Mouse (Mus musculus) right cerebral cortex, postnatal 25 days (tissue): ENCODE measurements around the gene Wrnip1.
A peak's percentile ranks its signal among the peaks of the same experiment; 100 is the strongest.

Experiments used
- DNase-seq: peaks from one replicate; pipeline ENCODE4 v3.0.0; 2022

Wrnip1 gene

DNA sequence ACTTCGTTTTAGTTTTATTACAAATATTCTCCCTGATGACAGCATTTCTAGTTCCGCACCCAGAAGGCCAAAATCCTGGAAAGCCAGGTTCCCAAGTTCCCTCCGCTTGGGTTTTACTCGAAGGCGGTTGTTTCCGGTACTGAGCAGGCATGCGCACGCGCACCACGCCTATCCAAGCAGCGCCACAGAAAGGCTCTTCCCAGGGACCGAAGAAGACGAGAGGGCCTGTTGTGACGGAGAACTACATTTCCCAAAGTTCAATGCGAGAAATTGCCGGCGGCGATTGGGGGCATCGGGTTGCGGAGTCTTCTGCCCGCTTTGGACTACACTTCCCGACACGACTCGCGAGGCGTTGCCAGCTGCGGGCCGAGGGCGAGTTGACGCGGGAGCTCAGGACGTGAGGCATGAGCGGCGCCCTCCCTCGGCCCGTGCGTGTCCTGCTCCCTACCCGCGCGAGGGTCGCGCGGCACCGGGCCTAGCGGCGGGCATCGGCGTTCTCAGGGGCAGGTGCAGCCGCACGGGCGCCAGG lies at the start of gene Wrnip1:
Gene Wrnip1 (plus strand): TSS at position 346 of the 529 bp plus-strand sequence.
- DNase-seq = peak; percentile 97

DNA sequence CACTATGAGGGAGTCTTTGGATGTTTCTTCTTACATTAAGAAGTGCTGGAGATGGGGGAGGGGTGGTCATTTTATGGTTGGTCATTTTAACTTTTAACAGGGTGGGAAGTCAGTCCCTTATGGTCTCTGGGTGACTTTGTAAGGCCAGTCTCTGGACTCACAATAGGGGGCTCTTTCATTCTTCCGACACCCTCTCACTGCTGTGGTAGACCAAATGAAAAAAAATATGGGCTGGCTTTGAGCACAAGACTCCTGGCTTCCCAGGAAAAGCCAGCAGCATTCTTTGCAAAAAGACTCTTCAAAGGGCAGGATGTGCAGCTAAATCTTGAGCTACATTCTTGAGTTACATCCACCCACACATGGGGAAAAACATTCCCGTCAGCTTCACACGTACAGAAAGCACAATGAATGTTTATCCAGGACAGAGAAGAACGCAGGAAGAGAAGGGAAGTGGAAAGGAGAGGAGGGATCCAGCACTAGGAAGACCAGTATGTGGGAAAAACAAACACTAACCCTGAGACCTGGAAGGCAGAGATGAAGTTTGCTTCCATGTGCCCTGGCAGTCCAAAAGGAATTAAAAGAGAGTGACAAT lies 49.7 kb upstream of the Wrnip1 start:
- no peak for DNase-seq

DNA sequence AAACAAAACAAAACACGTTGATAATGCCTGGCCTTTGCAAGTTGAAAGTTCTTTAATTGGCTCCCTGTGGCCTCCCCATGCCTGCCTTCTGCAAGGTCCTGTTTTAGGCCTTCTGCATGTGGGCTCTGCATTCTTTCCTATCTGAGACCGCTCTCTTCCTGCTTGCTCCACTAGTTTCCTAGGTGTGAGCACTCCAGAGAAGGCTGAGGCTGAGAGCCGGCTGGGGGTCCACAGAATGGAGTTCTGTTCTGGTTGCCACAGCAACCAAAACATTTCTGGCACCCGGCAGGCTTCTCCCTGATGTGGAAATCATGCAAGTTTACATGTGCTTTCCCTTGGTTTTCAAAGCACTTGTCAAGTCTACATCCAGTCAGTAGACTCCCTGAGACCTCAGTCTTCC lies 42.8 kb upstream of the Wrnip1 start:
- no peak for DNase-seq

DNA sequence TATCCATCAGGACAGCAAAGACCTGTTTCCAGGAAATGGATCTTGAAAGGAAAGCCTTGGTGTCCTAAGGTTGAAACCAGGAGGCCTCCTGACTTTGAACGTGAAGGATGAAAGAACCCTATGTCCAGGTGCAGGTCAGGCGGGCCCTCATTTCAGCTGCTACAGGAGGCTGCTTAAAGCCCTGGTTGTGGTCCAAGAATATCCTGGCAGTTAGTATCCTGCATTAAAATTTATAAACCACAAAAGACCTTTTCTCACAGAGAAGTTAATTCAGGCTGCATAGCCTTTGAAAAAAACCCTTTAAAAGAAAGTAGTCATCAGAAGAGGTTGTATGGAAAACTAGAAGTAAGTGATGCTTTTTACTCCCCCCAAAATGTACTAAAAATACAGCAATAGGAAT lies 41.0 kb upstream of the Wrnip1 start:
- no peak for DNase-seq

DNA sequence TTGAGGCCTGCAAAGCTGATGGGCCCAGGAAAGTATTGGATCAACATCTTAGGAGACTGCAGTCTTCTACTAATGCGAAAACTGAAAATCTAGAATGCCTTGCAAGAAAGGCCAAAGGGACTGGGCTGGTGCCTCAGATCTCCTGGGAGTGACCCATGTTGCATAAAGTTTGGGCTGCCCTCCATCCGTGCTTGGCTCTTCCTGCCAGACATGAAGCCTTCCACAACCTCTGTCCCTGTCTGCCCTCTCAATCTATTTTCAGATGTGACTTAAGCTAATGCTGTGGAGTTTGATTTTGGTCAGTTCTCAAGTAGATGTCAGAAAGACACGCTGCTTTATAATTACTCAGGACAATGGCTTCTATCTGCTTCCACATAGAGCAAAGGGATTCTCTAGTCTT lies 38.7 kb upstream of the Wrnip1 start:
- DNase-seq = no peak

DNA sequence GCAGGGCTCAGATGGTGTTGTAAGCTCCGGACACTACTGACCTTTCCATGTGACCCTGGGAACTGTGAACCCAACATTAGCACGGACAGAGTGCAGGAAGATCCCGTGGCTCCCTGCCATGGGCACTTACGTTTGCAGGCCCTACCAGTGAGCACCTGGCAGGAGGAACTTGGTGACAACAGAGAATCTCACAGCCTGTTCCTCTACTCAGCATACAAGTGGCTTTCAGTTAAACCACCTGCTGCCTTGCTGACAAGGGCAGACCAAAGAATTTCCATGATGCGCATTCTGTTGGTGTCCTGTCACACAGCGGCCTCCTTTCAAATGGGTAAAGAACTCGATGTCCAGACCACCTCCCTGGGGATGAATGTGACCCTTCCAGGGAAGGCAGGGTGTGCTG lies 37.4 kb upstream of the Wrnip1 start:
- no peak for DNase-seq

DNA sequence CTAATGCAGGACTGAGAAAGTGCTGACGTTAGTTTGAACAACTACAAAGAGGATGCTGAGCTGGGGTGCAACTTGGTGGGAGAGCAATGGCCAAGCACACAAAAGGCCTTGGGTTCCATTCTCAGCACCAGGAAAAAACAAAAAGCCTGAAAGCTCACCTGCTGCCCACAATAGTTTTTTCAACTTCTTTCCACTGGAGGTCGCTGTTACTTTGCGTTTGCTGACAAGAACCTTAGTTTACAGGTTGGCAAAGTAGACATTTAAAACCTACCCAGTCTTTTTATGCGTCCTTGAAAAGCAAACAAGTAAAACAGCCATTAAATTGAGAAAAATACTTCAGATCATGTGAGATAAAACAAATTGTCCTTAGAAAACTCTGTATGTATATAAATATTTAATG lies 33.7 kb upstream of the Wrnip1 start:
- DNase-seq = no peak

DNA sequence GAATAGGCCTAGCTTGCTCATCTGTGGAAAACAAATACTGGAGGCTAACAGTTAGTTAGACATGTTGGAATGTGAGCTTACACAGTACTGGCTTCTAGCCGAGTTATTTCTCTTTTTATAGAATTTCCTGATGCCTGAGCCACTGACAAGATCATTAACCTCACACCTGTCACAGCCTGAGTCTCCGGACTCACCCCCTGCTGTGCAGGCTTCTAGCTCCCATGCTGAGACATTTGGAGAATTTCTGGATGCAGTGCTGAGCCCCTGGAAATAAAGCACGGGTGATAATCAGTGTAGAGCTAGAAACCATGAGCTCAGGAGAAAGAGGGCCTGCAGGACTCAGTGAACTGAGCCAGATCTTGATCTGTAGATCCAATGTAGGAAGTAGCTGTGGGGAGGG lies 31.9 kb upstream of the Wrnip1 start:
- DNase-seq = no peak

DNA sequence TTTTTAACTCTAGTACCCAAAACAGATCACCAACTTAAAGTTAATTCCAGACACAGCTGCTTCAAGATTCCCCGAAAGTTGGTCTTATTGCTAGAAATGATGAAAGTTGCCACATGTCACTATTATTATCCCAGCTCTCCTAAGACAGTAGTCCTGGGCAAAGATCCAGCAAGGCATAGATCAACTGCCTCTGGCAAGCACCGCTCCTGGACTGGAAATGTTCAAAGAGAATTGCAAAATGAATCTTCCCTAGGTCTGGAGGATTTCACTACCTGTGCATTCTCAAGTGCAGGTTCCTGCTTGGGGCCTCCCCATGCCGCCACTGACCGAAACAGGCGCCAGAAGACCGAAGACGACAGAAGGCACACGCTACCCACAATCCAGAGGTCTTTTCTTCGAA lies 25.9 kb upstream of the Wrnip1 start:
- no peak for DNase-seq

DNA sequence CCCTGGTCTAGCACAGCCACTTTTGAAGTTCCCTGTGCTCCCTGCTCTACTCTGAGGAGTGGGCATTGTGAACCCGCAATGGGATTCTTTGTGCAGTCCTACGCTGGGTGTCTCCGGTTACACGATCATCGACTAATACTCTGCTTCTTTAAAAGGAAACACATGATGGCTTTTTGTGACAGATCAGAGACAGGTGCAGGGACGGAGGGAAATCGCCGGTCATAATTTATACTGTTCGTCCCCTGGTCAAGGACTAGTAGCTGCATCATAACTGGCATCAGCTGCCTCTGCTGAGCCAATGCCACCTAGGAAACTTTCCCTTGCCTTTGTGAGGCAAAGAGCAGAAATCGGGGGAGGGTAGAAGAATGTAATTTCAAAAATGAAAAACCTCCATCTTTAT lies 25.5 kb upstream of the Wrnip1 start:
- DNase-seq = no peak

DNA sequence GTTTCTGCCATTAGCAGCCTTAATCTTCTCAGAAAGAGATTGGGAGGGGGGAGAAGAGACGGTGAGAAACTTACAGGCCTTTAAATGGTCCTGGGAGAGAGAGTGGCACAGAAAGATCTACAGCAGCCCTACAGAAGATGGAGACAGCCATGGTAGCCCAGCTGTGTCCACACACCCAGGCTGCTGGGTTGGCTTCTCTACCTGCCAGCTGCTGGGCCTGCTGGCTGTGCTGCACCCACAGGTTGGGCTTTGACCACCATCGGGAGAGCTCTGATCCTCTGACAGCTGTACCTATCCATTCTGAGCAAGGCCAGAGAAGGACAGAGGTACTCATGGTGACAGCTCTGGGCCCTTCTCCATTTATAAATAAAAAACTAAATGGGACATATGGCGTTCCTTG lies 23.0 kb upstream of the Wrnip1 start:
- DNase-seq = no peak

DNA sequence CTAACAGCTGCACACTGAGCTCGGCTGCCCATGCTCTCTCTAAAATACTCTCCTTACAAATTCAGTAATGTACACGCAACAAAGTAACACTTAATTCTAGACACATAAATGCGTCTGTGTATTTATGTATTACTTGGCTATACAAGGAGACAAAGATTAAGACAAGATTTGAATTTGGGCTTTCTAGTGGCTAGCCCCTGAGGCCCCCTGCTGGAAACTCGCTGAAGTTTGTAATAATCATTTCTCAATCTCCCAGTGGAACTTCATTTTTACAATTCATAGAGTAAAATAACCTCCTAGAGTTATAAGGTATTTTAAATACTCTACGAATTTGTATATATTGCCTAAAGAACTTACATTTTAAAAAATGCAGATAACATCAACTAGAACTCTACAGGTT lies 18.8 kb upstream of the Wrnip1 start:
- no peak for DNase-seq

DNA sequence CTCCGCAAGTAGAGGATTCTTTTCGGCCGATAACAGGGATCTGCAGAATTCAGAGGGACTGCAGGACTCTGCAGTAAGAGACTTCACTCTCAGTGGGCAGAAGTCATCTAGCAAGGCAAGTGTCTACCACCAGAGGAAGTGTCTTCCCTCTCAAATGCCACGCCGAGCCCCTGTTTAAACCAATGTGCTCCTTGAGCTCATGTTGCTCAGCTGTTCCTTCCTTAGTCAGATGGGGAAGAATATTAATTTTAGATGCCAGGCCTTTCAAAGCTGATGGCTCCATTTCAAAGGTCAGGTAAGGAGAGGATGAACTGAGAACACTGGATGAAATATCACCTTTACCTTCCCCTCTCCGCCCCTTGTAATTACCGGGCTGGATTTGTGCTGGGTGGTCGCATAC lies 18.0 kb upstream of the Wrnip1 start, which contains the start of gene Mylk4:
Gene Mylk4 (minus strand): TSS at position 139 of the 400 bp plus-strand sequence.
- DNase-seq = no peak

DNA sequence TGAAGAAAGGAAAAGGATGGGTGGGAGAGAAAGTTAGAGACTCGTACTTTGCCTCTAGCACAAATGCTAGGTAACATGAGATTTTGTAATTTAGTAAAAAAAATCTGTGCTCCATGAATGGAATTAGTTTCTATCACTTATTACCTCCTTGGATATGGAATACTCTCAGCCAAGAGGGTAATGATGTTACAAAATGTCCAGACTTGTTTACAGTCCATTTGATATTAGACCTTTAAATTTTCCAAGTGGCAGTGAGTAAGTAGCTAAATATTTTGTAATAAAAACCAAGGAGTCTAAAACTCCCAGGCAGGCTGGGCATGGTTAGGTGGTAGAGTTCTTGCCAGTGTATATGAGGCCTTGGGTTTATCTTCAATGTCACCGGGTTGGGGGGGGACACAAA lies 14.3 kb upstream of the Wrnip1 start:
- DNase-seq = no peak

DNA sequence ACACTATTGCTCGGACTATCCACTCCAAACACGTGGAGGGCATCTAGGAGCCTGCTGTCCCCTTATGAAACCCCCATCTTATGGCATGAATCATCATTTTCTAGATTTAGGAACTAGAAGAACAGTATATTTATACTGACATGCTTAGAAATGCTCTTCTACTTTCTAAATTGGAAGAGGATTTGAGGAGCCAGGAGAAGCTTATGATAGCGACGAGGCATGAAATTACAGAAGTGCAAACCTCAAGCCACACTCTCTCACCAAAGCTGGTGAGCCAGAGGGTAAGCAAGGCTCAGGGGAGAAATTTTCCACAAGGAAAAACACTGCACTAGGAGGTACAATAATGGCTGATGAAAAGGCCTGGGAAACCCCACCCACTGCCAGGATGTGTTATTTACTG lies 12.1 kb upstream of the Wrnip1 start:
- no peak for DNase-seq

DNA sequence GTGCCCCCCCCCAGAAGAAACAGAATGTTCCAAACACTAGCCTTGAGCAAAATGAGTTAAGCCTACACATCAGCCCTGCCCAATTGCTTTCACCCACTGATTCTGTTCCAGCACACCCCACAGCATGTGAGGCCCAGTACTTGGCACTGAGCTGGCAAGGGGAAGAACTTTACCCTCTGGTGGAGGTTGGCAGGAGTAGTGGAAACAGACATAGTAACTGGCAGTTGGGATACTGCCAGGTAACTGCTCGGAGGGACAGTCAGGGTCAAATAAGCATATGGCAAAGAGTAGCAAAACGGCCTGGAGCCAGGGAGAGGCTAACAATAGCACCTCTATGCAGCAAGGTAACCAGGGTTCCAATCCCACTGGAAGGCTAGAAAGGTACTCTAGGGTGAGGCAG lies 7.2 kb upstream of the Wrnip1 start:
- DNase-seq = no peak

DNA sequence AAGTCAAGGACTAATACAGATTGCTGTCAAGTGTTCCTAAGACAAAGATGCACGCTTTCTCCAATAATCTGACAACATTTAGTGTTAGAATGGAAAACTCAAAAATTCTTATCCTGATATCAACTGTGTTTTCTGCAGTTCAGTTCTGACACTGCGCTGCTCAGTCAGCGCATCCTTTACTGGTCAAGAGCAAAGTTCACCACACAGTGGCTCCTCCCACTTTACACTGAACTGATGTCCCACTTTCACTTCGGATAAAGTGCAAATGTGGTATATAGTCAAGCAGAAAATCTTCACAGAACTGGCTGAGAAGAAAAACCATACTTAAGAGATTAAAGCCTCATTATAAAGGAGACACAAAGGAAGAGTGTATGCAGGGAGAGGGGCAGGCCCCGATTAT lies 6.7 kb upstream of the Wrnip1 start:
- DNase-seq = no peak

DNA sequence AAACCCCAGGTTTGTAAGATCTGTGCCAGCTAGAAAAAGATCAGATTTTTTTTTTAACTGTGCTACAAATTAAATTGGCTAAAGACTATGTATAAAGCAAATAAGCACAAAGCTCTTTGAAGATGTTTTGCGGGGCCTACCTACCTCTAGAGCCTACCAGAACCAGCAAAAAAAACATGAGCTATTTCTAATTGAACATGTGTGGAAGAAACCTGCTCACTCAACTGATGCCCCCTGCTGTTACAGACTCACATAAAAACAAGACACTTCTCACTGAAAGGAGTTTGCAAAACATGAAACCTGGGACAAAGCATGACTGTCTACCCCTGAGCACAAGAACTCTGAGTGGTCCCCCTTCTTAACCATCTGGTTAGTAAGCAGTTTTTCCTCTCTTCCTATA lies 4.8 kb upstream of the Wrnip1 start:
- no peak for DNase-seq

DNA sequence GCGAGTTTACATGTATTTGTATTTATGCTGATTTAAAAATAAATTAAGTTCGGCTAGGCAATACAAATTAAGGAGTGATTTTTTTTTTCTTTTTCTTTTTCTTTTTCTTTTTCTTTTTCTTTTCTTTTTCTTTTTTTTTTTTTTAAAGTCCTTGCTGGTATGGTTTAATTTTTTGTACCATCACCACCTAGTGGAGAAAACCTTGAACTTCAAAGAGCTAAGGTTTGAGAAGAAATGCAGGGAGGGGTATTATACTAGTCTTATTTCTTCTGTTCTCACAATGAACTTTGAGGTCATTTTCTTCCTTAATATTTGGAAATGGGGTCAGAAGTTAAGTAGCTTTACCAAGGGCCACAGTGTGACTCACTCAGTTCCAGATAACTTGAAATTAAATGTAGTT lies 2.7 kb upstream of the Wrnip1 start:
- DNase-seq = no peak

DNA sequence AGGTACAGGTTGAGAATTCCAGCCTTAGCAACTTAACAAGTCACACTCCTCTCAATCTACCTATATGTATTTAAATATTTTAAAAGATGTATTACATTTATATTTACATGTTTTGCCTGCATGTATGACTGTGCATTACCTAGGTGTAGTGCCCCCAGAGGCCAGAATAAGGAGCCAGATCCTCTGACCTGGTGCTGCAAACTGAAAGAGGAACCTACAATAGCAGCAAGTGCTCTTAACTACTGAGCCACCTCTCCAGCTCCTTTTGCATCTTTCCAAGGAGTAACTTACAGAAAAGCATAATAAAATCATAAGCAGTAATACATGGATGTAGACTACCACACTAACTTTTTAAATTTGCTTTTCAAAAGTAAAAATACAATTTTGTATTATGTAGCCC lies 979 bp upstream of the Wrnip1 start:
- no peak for DNase-seq

DNA sequence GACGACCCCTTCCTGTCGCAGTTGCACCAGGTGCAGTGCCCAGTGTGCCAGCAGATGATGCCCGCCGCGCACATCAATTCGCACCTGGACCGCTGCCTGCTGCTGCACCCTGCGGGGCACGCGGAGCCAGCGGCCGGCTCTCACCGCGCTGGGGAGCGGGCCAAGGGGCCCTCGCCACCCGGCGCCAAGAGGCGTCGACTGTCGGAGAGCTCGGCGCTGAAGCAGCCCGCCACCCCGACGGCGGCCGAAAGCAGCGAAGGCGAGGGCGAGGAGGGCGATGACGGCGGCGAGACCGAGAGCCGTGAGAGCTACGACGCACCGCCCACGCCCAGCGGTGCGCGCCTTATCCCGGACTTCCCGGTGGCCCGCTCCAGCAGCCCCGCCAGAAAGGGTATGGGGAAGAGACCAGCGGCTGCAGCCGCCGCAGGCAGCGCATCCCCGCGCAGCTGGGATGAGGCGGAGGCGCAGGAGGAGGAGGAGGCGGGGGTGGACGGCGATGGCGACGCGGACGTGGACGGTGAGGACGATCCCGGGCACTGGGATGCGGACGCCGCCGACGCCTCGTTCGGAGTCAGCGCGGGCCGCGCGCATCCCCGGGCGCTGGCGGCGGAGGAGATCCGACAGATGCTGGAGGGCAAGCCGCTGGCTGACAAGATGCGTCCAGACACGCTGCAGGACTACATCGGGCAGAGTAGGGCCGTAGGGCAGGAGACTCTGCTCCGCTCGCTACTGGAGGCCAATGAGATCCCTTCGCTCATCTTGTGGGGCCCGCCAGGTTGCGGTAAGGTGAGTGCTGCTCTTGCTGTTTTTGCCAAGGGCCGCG lies 632 bp downstream of the Wrnip1 start, which contains the start of gene D930007J09Rik:
Gene D930007J09Rik (minus strand): TSS at position 591 of the 823 bp plus-strand sequence.
- peak; percentile 71 for DNase-seq

DNA sequence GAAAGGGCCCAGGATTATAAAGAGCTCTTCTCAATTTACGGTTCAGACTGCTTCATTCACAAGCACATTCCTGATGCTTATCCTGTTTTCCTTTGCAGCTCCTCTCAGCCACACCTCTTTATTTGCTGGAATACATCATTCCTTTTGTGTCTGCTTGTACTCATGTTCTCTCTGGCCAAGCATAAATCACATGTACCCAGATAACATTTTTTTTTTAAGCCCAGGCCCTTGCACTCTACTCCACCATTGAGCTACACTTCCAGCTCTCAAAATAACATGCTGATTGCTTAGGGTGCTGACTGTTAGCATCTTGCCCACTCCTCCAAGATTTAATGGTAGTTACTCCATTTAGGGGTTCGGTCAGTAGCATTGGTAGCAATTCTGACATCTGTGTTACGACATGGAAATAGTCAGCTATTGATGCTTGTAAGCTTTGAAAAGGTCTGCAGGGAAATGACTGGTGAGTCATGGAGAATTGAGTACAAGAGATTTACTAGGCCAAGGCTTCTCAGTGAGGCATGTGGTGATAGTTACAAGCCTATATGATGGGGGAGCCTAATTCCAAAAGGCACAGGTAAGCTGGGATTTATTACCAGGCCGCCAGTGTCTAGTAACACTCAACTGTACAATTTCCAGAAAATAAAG lies 2.0 kb downstream of the Wrnip1 start:
- DNase-seq = no peak

DNA sequence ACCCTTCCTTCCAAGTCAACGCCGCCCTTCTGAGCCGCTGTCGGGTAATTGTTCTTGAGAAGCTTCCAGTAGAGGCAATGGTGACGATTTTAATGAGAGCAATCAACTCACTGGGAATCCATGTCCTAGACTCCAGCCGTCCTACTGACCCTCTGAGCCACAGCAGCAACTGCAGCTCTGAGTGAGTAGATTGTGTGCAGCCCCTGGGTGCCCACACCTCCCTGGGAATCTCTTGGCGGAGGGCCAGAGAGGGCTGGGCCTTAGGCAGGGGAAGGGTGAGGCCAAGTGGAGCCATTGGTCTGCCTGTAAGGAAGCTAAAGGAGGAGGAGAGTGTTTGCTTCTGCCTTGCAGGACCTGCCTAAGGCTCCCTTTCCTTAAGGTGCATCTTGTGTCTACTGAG lies 5.0 kb downstream of the Wrnip1 start:
- DNase-seq = no peak

DNA sequence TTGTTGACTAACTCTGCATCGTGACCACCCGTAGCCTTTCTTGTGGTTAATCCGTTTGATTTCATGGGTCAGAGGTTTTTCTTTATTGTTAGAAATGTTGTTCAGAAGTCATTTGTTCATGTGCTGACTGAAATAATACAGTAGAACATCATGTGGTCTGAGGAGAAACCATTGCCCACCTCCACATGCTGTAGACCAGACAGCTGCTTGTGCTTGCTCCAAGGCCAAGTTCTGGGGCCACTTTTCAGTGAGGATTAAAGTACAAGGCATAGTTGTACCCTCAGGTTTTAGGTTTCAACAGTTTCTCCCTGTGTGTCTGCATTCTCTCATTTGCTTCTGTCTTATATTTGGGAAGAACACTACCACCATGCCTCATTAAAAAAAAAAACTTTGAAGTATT lies 5.8 kb downstream of the Wrnip1 start:
- DNase-seq = no peak
